Mouse (Mus musculus) MEL (cell line): Measurements from ENCODE around the gene BC035947.

ENCODE experiments used
- BHLHE40 ChIP-seq: IDR thresholded peaks from 2 replicates; pipeline ENCODE4 v1.6.1; 2012; ENCODE audit warnings: low read depth, mild to moderate bottlenecking, inconsistent platforms, low read length, improper control_type of control experiment, borderline replicate concordance
- EP300 ChIP-seq, 2 experiments: IDR thresholded peaks; 2 replicates each; pipeline ENCODE4 v1.6.1; 2011; ENCODE audit warnings: improper control_type of control experiment in 2 of 2, low read length in 2 of 2, low read depth in 1 of 2, mild to moderate bottlenecking in 1 of 2
- ETS1 ChIP-seq: IDR thresholded peaks from 2 replicates; pipeline ENCODE4 v1.6.1; 2012; ENCODE audit warnings: low read depth, mild to moderate bottlenecking, inconsistent platforms, low read length, improper control_type of control experiment, moderate library complexity
- MAX ChIP-seq: IDR thresholded peaks from 2 replicates; pipeline ENCODE4 v1.6.1; 2011; ENCODE audit warnings: low read length, improper control_type of control experiment
- MYB ChIP-seq: IDR thresholded peaks from 2 replicates; pipeline ENCODE4 v1.6.1; 2011; ENCODE audit warnings: mild to moderate bottlenecking, low read depth, low read length, improper control_type of control experiment
- RAD21 ChIP-seq: IDR thresholded peaks from 2 replicates; pipeline ENCODE4 v1.6.1; 2011; ENCODE audit warnings: mild to moderate bottlenecking, low read depth, low read length, improper control_type of control experiment
- UBTF ChIP-seq: IDR thresholded peaks from 2 replicates; pipeline ENCODE4 v1.6.1; 2012; ENCODE audit warnings: low read depth, mild to moderate bottlenecking, inconsistent platforms, low read length, improper control_type of control experiment, moderate library complexity, borderline replicate concordance; ENCODE audit not compliant: insufficient read depth
- ZNF384 ChIP-seq: IDR thresholded peaks from 2 replicates; pipeline ENCODE4 v1.6.1; 2012; ENCODE audit warnings: low read depth, mild to moderate bottlenecking, inconsistent platforms, low read length, improper control_type of control experiment

- TF ChIP-seq UBTF (no peak), BHLHE40 (no peak), MYB (no peak), ZNF384 (no peak), MAX (no peak), ETS1 (no peak), EP300 (IDR thresholded peaks at IDR 0.05; ENCODE audit: low read depth in 1 of 2, low read length in 2 of 2) (no peak), RAD21 (peak; percentile 10)
Observed at GRCm38 (mm10) chr1:78454659-78455058, 57.3 kb downstream of the BC035947 start.
